Mouse (Mus musculus): Measurements from ENCODE around the gene Pgam1.

DNA sequence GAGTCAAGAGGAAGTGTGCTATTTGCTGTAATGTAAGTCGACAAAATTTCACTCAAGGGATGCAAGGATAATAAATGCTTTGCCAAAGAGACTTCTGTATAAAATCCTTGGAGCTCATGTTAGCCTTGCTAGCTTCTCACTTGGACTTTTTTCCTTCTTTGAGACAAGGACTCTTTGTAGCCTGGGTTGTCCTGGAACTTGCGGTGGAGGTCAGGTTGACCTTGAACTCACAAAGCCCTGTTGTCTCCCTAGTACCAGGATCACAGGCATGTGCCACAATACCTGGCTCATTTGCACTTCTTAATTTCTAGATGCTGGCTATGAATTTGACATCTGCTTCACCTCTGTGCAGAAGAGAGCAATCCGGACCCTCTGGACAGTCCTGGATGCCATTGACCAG is 3.6 kb downstream of the Pgam1 start:
- TF ChIP-seq POLR2A (IDR thresholded peaks at IDR 0.05; ENCODE audit: borderline replicate concordance, low read depth, low read length), result no peak
- no peak for TF ChIP-seq CTCF (IDR thresholded peaks at IDR 0.05; ENCODE audit: low read depth, low read length)
